Mouse (Mus musculus) megakaryocyte-erythroid progenitor cell, adult 5-6 weeks (primary cell): ENCODE results near the gene Glt28d2. TPM values are rescaled to one million over a fixed set of nuclear protein-coding genes. Genes with fewer than 3 reads are reported as not detected.

ENCODE experiments used
- ATAC-seq: replicated peaks from 2 replicates; pipeline ENCODE4 v1.8.0; 2016; ENCODE audit warnings: mild to moderate bottlenecking, inconsistent platforms; ENCODE audit not compliant: severe bottlenecking, poor library complexity, low FRiP score, low TSS enrichment
- total RNA-seq, 2 experiments: library from RNA; stranded (forward) in 1 of 2; stranded (reverse) in 1 of 2; fragments of 200-1000, 215-1000 nt in 1 of 2; fragments of >200 nt in 1 of 2; fragmentation: Nextera tagmentation in 1 of 2; gene quantifications; 2 replicates each; pipeline ENCODE4 v1.2.3; 2014 to 2017

Gene Glt28d2
- total RNA-seq, 2 experiments from 2014 or later = 1.4 TPM; not detected in 1

DNA sequence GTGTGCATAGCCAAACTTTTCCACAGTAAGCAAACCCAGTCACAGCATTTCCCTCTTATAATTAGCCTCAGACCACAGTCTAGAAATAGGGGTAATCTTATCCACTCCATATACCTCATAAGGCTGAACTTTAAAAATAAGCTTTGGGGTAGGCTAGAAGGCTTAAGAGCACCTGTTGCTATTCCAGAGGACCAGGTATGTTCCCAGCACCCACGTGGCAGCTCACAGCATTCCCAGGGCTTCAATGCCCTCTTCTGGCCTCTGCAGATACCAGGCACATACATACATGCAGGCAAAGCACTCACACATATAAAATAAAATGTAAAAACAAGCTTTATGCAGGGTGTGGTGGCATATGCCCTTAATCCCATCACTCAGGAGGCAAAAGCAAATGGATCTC lies 53.7 kb downstream of the Glt28d2 start:
- ATAC-seq = no peak

DNA sequence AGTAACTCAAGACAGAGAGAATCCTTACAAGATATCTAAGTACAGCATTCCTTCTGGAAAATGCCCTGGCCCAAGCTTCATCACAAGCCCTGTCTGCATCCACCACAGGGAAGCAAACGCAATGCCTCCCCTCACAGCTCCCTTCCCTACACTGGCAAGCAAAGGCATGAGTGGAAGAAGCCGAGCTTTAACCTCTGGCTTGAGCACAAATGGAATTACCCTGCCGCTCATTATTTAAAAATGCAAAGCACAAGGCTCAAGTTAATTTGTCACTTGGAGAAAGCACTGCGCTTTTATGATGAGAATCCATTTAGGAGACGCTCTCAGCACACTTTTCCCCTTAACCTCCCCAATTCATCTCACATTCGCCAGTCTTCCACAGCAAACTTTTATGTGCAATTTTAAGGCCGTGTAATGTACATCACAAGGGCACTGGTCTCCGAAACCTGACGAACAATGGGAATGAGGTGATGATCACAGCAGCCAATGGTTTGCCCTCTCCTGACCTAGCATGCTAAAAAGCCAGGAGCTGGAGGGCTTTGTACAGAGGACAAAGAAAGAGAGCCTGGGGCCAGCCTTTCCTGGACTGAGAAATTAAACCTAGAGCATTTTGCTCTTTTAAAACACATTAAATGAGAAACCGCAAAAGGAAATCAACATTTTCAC lies 54.7 kb downstream of the Glt28d2 start:
- no peak for ATAC-seq

DNA sequence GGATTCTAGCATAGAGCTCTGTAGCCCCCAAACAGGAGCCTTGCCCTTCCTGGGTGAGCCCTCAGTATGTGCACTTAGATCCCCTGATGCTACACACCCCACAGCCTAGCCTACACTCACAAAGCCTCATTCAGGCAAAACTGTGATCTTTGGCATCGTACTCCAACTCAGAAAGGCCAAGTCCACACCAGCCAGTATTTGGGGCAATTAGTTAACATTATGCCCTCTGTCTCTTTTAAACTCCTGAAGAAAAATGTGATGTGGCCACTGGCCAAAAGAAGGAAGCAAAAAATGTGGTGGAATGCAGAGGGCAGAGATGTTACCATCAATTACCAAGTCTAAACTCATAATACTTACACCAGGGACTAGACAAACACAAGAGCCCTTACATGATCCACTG lies 55.5 kb downstream of the Glt28d2 start:
- no peak for ATAC-seq

DNA sequence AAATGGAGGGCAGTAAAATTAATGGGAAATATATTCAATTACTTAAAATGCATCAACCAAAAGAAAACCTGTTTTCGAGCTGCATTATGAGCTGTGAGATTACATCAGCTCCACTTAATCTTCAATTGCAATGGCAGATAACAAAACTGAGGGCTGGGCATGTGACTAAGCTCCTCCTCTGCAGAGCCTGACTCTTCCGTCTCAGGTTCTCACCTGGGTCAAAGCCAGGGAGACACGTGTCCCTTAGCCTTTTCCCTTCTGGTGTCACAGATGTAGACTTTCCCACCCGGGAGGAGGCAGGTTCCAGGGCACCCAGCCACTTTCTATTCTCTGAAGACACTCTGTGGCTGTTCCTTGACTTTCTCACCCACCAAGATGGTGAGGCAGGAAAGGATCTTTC lies 58.3 kb downstream of the Glt28d2 start:
- no peak for ATAC-seq

DNA sequence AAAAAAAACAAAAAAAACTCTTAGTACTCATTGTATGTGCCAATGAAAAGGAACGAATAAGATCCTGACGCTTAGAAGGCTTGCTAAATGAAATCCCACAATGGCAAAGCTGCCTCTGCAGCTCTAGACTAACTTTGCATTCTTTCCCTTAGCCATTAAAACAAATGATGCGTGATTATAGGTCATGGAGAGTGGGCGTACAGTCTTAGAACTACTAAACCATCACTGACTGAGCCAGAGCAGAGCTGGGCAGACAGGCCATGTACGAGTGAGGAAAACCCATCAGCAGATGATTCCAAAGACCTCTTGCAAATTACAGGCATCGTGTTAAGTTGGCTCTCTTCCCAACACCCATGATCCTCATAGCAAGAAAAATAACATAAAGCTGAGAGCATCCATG lies 59.5 kb downstream of the Glt28d2 start:
- no peak for ATAC-seq

DNA sequence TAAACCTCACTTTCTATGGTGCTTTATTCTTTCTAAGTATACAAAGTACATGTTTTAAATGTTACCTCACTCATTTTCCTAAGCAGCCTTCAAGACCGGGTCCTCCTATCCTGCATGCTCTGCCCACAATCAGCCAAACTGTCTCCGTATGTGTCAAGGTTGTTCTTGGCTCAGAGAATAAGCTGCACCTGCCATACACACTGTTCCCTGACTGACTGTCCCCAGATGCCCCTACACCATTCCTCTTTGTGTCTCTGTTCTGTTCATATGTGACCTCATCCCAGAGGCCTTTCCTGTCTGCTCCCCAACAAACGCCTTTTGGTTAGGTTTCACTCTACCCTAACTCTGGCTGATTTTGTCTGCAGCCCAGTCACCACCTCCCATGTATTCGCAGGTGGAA lies 60.0 kb downstream of the Glt28d2 start:
- ATAC-seq = no peak

DNA sequence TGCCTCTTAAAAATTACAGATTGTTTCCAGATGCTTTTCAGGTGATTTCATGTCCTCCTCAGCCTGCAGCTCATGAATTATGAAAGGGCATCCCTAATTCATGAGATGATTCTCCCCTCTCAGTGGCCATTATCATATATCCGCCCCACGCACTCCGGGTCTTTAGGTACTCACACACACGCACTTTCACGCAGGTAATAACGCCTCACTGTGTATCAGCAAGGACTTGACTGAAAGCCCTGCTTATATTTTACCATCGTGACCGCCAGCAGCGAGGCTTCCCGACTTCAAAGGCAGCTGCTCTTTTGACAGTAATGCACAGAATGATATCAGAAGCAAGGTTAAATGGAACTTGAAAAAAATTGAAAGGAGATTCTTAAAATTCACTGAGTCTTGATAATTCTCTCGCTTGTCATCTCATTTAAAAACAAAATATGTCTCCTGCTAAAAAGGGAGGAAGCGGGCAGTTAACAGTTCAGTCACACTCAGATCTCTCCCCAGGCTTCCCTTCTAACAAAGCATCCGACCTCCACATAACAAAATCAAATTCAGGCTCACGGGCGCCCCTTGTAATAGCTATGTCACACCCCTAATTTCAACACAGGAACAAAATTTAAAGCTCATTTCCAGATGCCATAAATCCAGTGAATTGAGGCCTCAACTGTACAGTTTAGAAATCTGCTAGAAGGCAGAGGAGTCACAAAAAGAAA lies 66.3 kb downstream of the Glt28d2 start:
- no peak for ATAC-seq

Other genes with a start within 250 kb of the Glt28d2 start
- not detected in 2 replicates for gene Fam160a1, start 70.2 kb downstream of the Glt28d2 start, total RNA-seq (2014; fragmentation: Nextera tagmentation)
- gene Fam160a1, start 70.2 kb downstream of the Glt28d2 start, total RNA-seq (2017) = not detected in 2 replicates
- gene Gm37240, start within 50 bp of the Glt28d2 start, total RNA-seq (2014; fragmentation: Nextera tagmentation) = not detected in 2 replicates
- gene Gm37240, start within 50 bp of the Glt28d2 start, total RNA-seq (2017) = 0.46 TPM in 1 of 2 replicates, not detected in the other
- 3.0 and 3.2 TPM in 2 replicates for gene Sh3d19, start 83.6 kb upstream of the Glt28d2 start, total RNA-seq (2014; fragmentation: Nextera tagmentation)
- 5.6 and 7.7 TPM in 2 replicates for gene Sh3d19, start 83.6 kb upstream of the Glt28d2 start, total RNA-seq (2017)
- not detected in 2 replicates for gene Prss48, start 115.0 kb upstream of the Glt28d2 start, total RNA-seq (2014; fragmentation: Nextera tagmentation)
- gene Prss48, start 115.0 kb upstream of the Glt28d2 start, total RNA-seq (2017) = not detected in 2 replicates